Mouse (Mus musculus) C2C12 (cell line): ENCODE data around the gene Olfr790.

Experiments
- CEBPB ChIP-seq: IDR thresholded peaks from one replicate; pipeline ENCODE4 v1.6.1; 2011; ENCODE audit warnings: low read depth, mild to moderate bottlenecking, control low read depth, moderate library complexity
- CTCF ChIP-seq: IDR thresholded peaks from one replicate; pipeline ENCODE4 v1.5.1; 2011; ENCODE audit not compliant: control insufficient read depth, insufficient read depth, insufficient read length
- MAX ChIP-seq: IDR thresholded peaks from one replicate; pipeline ENCODE4 v1.6.1; 2011; ENCODE audit warnings: mild to moderate bottlenecking, control low read depth
- MYOD1 ChIP-seq: IDR thresholded peaks from one replicate; pipeline ENCODE4 v1.6.1; 2011; ENCODE audit warnings: low read depth; ENCODE audit not compliant: control insufficient read depth, insufficient read length
- MYOG ChIP-seq: IDR thresholded peaks from one replicate; pipeline ENCODE4 v1.6.1; 2011; ENCODE audit not compliant: control insufficient read depth, insufficient read length; ENCODE audit errors: extremely low read depth

GRCm38 (mm10) chr10:129470698-129471097, 27.6 kb upstream of the Olfr790 start, which contains the start of gene Olfr788:
- TF ChIP-seq MAX (no peak), CTCF (no peak), MYOD1 (no peak), MYOG (no peak), CEBPB (no peak)
